Mouse (Mus musculus): ENCODE measurements around the gene Ocel1.

The Ocel1 gene

GRCm38 (mm10) chr8:71376423-71377030, 5.4 kb downstream of the Ocel1 start:
- in situ Hi-C loops (cut with MboI; ENCODE audit: unreplicated experiment in 2 of 2): loop anchor here (10.0 to 25.0 kb wide), 2 partner anchors 482 to 664 kb away; partner anchors contain the start of genes Gm3336 (in 1 of the 2), Iqcn (in 1 of the 2), Pde4c (in 1 of the 2) and Rpl18a (in 1 of the 2)

- in situ Hi-C loops (cut with MboI; ENCODE audit: unreplicated experiment in 2 of 2): loop anchor here (10.0 to 25.0 kb wide), 2 partner anchors 484 to 667 kb away; partner anchors contain the start of genes Gm3336 (in 1 of the 2), Iqcn (in 1 of the 2), Pde4c (in 1 of the 2) and Rpl18a (in 1 of the 2)
These were observed 7.9 kb downstream of the Ocel1 start for GRCm38 (mm10) chr8:71379008-71379407.

- in situ Hi-C loops (cut with MboI; ENCODE audit: unreplicated experiment in 2 of 2): loop anchor here (10.0 to 25.0 kb wide), 2 partner anchors 485 to 667 kb away; partner anchors contain the start of genes Gm3336 (in 1 of the 2), Iqcn (in 1 of the 2), Pde4c (in 1 of the 2) and Rpl18a (in 1 of the 2)
These were observed 8.5 kb downstream of the Ocel1 start for GRCm38 (mm10) chr8:71379512-71380075.

GRCm38 (mm10) chr8:71380178-71381171, 9.4 kb downstream of the Ocel1 start:
- in situ Hi-C loops (cut with MboI; ENCODE audit: unreplicated experiment in 2 of 2): loop anchor here in 1 of 2 experiments (25.0 kb wide), 1 partner anchor 668 kb away; the partner anchor contains the start of genes Gm3336, Iqcn and Pde4c

- in situ Hi-C loops (cut with MboI; ENCODE audit: unreplicated experiment in 2 of 2): loop anchor here in 1 of 2 experiments (25.0 kb wide), 1 partner anchor 669 kb away; the partner anchor contains the start of genes Gm3336, Iqcn and Pde4c
These were observed 10.4 kb downstream of the Ocel1 start, which contains the start of gene Nr2f6 for GRCm38 (mm10) chr8:71381421-71381970. TSS of gene Nr2f6 (minus strand) at chr8:71381960.

- in situ Hi-C loops (cut with MboI; ENCODE audit: unreplicated experiment in 2 of 2): loop anchor here in 1 of 2 experiments (25.0 kb wide), 1 partner anchor 670 kb away; the partner anchor contains the start of genes Gm3336, Iqcn and Pde4c
These were observed 11.2 kb downstream of the Ocel1 start for GRCm38 (mm10) chr8:71381971-71382961.

GRCm38 (mm10) chr8:71383396-71383795, 12.3 kb downstream of the Ocel1 start:
- in situ Hi-C loops (cut with MboI; ENCODE audit: unreplicated experiment in 2 of 2): loop anchor here in 1 of 2 experiments (25.0 kb wide), 1 partner anchor 671 kb away; the partner anchor contains the start of genes Gm3336, Iqcn and Pde4c

GRCm38 (mm10) chr8:71383860-71384259, 12.8 kb downstream of the Ocel1 start:
- in situ Hi-C loops (cut with MboI; ENCODE audit: unreplicated experiment in 2 of 2): loop anchor here in 1 of 2 experiments (25.0 kb wide), 1 partner anchor 672 kb away; the partner anchor contains the start of genes Gm3336, Iqcn and Pde4c

- in situ Hi-C loops (cut with MboI; ENCODE audit: unreplicated experiment in 2 of 2): loop anchor here in 1 of 2 experiments (25.0 kb wide), 1 partner anchor 673 kb away; the partner anchor contains the start of genes Gm3336, Iqcn and Pde4c
These were observed 14.2 kb downstream of the Ocel1 start for GRCm38 (mm10) chr8:71385212-71385835.

GRCm38 (mm10) chr8:71388267-71388666, 17.2 kb downstream of the Ocel1 start:
- in situ Hi-C loops (cut with MboI; ENCODE audit: unreplicated experiment in 2 of 2): loop anchor here in 1 of 2 experiments (25.0 kb wide), 1 partner anchor 676 kb away; the partner anchor contains the start of genes Gm3336, Iqcn and Pde4c

- in situ Hi-C loops (cut with MboI; ENCODE audit: unreplicated experiment in 2 of 2): loop anchor here in 1 of 2 experiments (25.0 kb wide), 1 partner anchor 679 kb away; the partner anchor contains the start of genes Gm3336, Iqcn and Pde4c
These were observed 20.6 kb downstream of the Ocel1 start for GRCm38 (mm10) chr8:71391696-71392095.

- in situ Hi-C loops (cut with MboI; ENCODE audit: unreplicated experiment in 2 of 2): loop anchor here in 1 of 2 experiments (25.0 kb wide), 1 partner anchor 680 kb away; the partner anchor contains the start of genes Gm3336, Iqcn and Pde4c
These were observed 21.3 kb downstream of the Ocel1 start for GRCm38 (mm10) chr8:71392391-71392790.

- in situ Hi-C loops (cut with MboI; ENCODE audit: unreplicated experiment in 2 of 2): loop anchor here in 1 of 2 experiments (25.0 kb wide), 1 partner anchor 681 kb away; the partner anchor contains the start of genes Gm3336, Iqcn and Pde4c
These were observed 21.8 kb downstream of the Ocel1 start for GRCm38 (mm10) chr8:71392871-71393270.

GRCm38 (mm10) chr8:71394481-71394880, 23.4 kb downstream of the Ocel1 start:
- in situ Hi-C loops (cut with MboI; ENCODE audit: unreplicated experiment in 2 of 2): loop anchor here in 1 of 2 experiments (25.0 kb wide), 1 partner anchor 682 kb away; the partner anchor contains the start of genes Gm3336, Iqcn and Pde4c

- in situ Hi-C loops (cut with MboI; ENCODE audit: unreplicated experiment in 2 of 2): loop anchor here in 1 of 2 experiments (25.0 kb wide), 1 partner anchor 683 kb away; the partner anchor contains the start of genes Gm3336, Iqcn and Pde4c
These were observed 24.0 kb downstream of the Ocel1 start for GRCm38 (mm10) chr8:71395071-71395470.

GRCm38 (mm10) chr8:71395629-71396028, 24.5 kb downstream of the Ocel1 start, which contains the start of gene Ushbp1:
TSS of gene Ushbp1 (minus strand) at chr8:71395802.
- in situ Hi-C loops (cut with MboI; ENCODE audit: unreplicated experiment in 2 of 2): loop anchor here in 1 of 2 experiments (25.0 kb wide), 1 partner anchor 683 kb away; the partner anchor contains the start of genes Gm3336, Iqcn and Pde4c
